Mouse (Mus musculus): Measurements from ENCODE around the gene Tnp2. TPM values are rescaled to one million over a fixed set of nuclear protein-coding genes. Genes with fewer than 3 reads are reported as not detected.
A peak's percentile ranks its signal among the peaks of the same experiment; 100 is the strongest.
"Not testable (repeated sequence)": the region's sequence is repeated elsewhere in the genome, so short reads cannot be mapped to it uniquely, and the experiment has no call there.

Gene Tnp2
- polyA plus RNA-seq (2017; shearing (Covaris generic)): 1 to 10 TPM; 2.4 to 3.7 TPM

- peak; percentile 1 for ATAC-seq
Observed at GRCm38 (mm10) chr16:10788271-10788670, at the start of gene Tnp2. Gene Tnp2, minus strand, starts transcription at chr16:10788660.

- peak; percentile 5 for ATAC-seq
Observed at GRCm38 (mm10) chr16:10837903-10838302, 49.4 kb upstream of the Tnp2 start.

GRCm38 (mm10) chr16:10837250-10837649, 48.8 kb upstream of the Tnp2 start:
- ATAC-seq: no peak

- no peak for ATAC-seq
Observed at GRCm38 (mm10) chr16:10836388-10836787, 47.9 kb upstream of the Tnp2 start.

GRCm38 (mm10) chr16:10834911-10835587, 46.6 kb upstream of the Tnp2 start, which contains the start of gene Rmi2:
Gene Rmi2, plus strand, starts transcription at chr16:10835059.
- ATAC-seq: peak; percentile 89

- no peak for ATAC-seq
Observed at GRCm38 (mm10) chr16:10834542-10834910, 46.1 kb upstream of the Tnp2 start.

GRCm38 (mm10) chr16:10828461-10828805, 40.0 kb upstream of the Tnp2 start:
- ATAC-seq: no peak

GRCm38 (mm10) chr16:10827766-10828460, 39.5 kb upstream of the Tnp2 start:
- no peak for ATAC-seq

- ATAC-seq: no peak
Observed at GRCm38 (mm10) chr16:10827269-10827668, 38.8 kb upstream of the Tnp2 start.

GRCm38 (mm10) chr16:10825840-10826239, 37.4 kb upstream of the Tnp2 start:
- no peak for ATAC-seq

- no peak for ATAC-seq
Observed at GRCm38 (mm10) chr16:10824536-10824935, 36.1 kb upstream of the Tnp2 start.

- ATAC-seq: no peak
Observed at GRCm38 (mm10) chr16:10821387-10821786, 32.9 kb upstream of the Tnp2 start.

GRCm38 (mm10) chr16:10819966-10820365, 31.5 kb upstream of the Tnp2 start:
- ATAC-seq: no peak

- no peak for ATAC-seq
Observed at GRCm38 (mm10) chr16:10818579-10819135, 30.2 kb upstream of the Tnp2 start.

GRCm38 (mm10) chr16:10814864-10815263, 26.4 kb upstream of the Tnp2 start:
- ATAC-seq: peak; percentile 46

GRCm38 (mm10) chr16:10813726-10814125, 25.3 kb upstream of the Tnp2 start:
- ATAC-seq: peak; percentile 40

GRCm38 (mm10) chr16:10812865-10813371, 24.5 kb upstream of the Tnp2 start, which contains the start of gene Gm11172:
Gene Gm11172, plus strand, starts transcription at chr16:10812915.
- ATAC-seq: peak; percentile 48

GRCm38 (mm10) chr16:10810376-10810775, 21.9 kb upstream of the Tnp2 start:
- no peak for ATAC-seq

- peak; percentile 49 for ATAC-seq
Observed at GRCm38 (mm10) chr16:10805789-10806527, 17.5 kb upstream of the Tnp2 start, which contains the start of gene Prm1. Gene Prm1, minus strand, starts transcription at chr16:10805839.

- not testable (repeated sequence) for ATAC-seq
Observed at GRCm38 (mm10) chr16:10802420-10802819, 14.0 kb upstream of the Tnp2 start.

GRCm38 (mm10) chr16:10796034-10796433, 7.6 kb upstream of the Tnp2 start, which contains the start of gene Prm2:
Gene Prm2, minus strand, starts transcription at chr16:10796134.
- no peak for ATAC-seq

- no peak for ATAC-seq
Observed at GRCm38 (mm10) chr16:10790702-10791101, 2.2 kb upstream of the Tnp2 start, which contains the start of gene Prm3. Gene Prm3, minus strand, starts transcription at chr16:10790914.

GRCm38 (mm10) chr16:10788866-10789265, 406 bp upstream of the Tnp2 start:
- no peak for ATAC-seq
